Mouse (Mus musculus): Measurements from ENCODE around the gene Adgrl3. TPM values are rescaled to one million over a fixed set of nuclear protein-coding genes. Genes with fewer than 3 reads are reported as not detected.

The Adgrl3 gene
- polyA plus RNA-seq, 1 experiment: 0.95 TPM

- Histone ChIP-seq H3K27me3 (replicated peaks; ENCODE audit: control insufficient read depth, insufficient read depth, low read length) (no peaks in the 10 kb centered on the region), H3K4me3 (ENCODE audit: insufficient read depth, low read depth, low read length) (no peak overlapping the region), H3K36me3 (ENCODE audit: control insufficient read depth, insufficient read depth, low read length) (no peaks in the 10 kb centered on the region), H3K4me1 (ENCODE audit: control insufficient read depth, insufficient read depth, low read length) (no peaks in the 10 kb centered on the region), H3K27ac (ENCODE audit: insufficient read depth, low read depth, low read length) (no peak overlapping the region)
- TF ChIP-seq CTCF (conservative IDR thresholded peaks at IDR 0.05; ENCODE audit: insufficient read depth, insufficient read length, low read depth, low read length) (no peak), POLR2A (IDR thresholded peaks at IDR 0.05; ENCODE audit: low read depth, low read length) (no peak)
- WGBS: 77% methylated on average over 3 of the region's 3 CpGs
- DNase-seq: no peak
Measured at GRCm38 (mm10) chr5:81094618-81095017, 74.7 kb downstream of the Adgrl3 start.

- H3K36me3 ChIP-seq (ENCODE audit: control insufficient read depth, insufficient read depth, low read length): no peaks in the 10 kb centered on the region
- DNase-seq: no peak
- no peaks in the 10 kb centered on the region for H3K27me3 ChIP-seq (replicated peaks; ENCODE audit: control insufficient read depth, insufficient read depth, low read length)
- H3K4me3 ChIP-seq (ENCODE audit: insufficient read depth, low read depth, low read length): no peak overlapping the region
- H3K4me1 ChIP-seq (ENCODE audit: control insufficient read depth, insufficient read depth, low read length): no peaks in the 10 kb centered on the region
- TF ChIP-seq CTCF (conservative IDR thresholded peaks at IDR 0.05; ENCODE audit: insufficient read depth, insufficient read length, low read depth, low read length) (no peak), POLR2A (IDR thresholded peaks at IDR 0.05; ENCODE audit: low read depth, low read length) (no peak)
- no peak overlapping the region for H3K27ac ChIP-seq (ENCODE audit: insufficient read depth, low read depth, low read length)
- 90% methylated on average over 4 of the region's 4 CpGs for WGBS
Measured at GRCm38 (mm10) chr5:81097131-81097530, 77.2 kb downstream of the Adgrl3 start.

GRCm38 (mm10) chr5:81107431-81107830 is 87.5 kb downstream of the Adgrl3 start:
- no peak overlapping the region for H3K4me3 ChIP-seq (ENCODE audit: insufficient read depth, low read depth, low read length)
- H3K36me3 ChIP-seq (ENCODE audit: control insufficient read depth, insufficient read depth, low read length): no peaks in the 10 kb centered on the region
- no peak overlapping the region for H3K27ac ChIP-seq (ENCODE audit: insufficient read depth, low read depth, low read length)
- WGBS: 71% methylated on average over 1 of the region's 1 CpGs
- DNase-seq: no peak
- TF ChIP-seq CTCF (conservative IDR thresholded peaks at IDR 0.05; ENCODE audit: insufficient read depth, insufficient read length, low read depth, low read length) (no peak), POLR2A (IDR thresholded peaks at IDR 0.05; ENCODE audit: low read depth, low read length) (no peak)
- H3K27me3 ChIP-seq (replicated peaks; ENCODE audit: control insufficient read depth, insufficient read depth, low read length): no peaks in the 10 kb centered on the region
- no peaks in the 10 kb centered on the region for H3K4me1 ChIP-seq (ENCODE audit: control insufficient read depth, insufficient read depth, low read length)

- H3K36me3 ChIP-seq (ENCODE audit: control insufficient read depth, insufficient read depth, low read length): no peaks in the 10 kb centered on the region
- H3K4me3 ChIP-seq (ENCODE audit: insufficient read depth, low read depth, low read length): no peak overlapping the region
- TF ChIP-seq POLR2A (IDR thresholded peaks at IDR 0.05; ENCODE audit: low read depth, low read length): no peak
- no peak for TF ChIP-seq CTCF (conservative IDR thresholded peaks at IDR 0.05; ENCODE audit: insufficient read depth, insufficient read length, low read depth, low read length)
- 85% methylated on average over 4 of the region's 4 CpGs for WGBS
- H3K27me3 ChIP-seq (replicated peaks; ENCODE audit: control insufficient read depth, insufficient read depth, low read length): no peaks in the 10 kb centered on the region; the same call in 1 of the 2 replicates
- no peak overlapping the region for H3K27ac ChIP-seq (ENCODE audit: insufficient read depth, low read depth, low read length)
- DNase-seq: no peak
- no peaks in the 10 kb centered on the region for H3K4me1 ChIP-seq (ENCODE audit: control insufficient read depth, insufficient read depth, low read length)
Measured at GRCm38 (mm10) chr5:81124483-81124882, 104.5 kb downstream of the Adgrl3 start.

- TF ChIP-seq CTCF (conservative IDR thresholded peaks at IDR 0.05; ENCODE audit: insufficient read depth, insufficient read length, low read depth, low read length) (no peak), POLR2A (IDR thresholded peaks at IDR 0.05; ENCODE audit: low read depth, low read length) (no peak)
- Histone ChIP-seq H3K36me3 (ENCODE audit: control insufficient read depth, insufficient read depth, low read length) (no peaks in the 10 kb centered on the region), H3K4me1 (ENCODE audit: control insufficient read depth, insufficient read depth, low read length) (no peaks in the 10 kb centered on the region), H3K27me3 (replicated peaks; ENCODE audit: control insufficient read depth, insufficient read depth, low read length) (no peaks in the 10 kb centered on the region; the same call in 1 of the 2 replicates), H3K4me3 (ENCODE audit: insufficient read depth, low read depth, low read length) (no peak overlapping the region), H3K27ac (ENCODE audit: insufficient read depth, low read depth, low read length) (no peak overlapping the region)
- no peak for DNase-seq
- WGBS: 64% methylated on average over 3 of the region's 3 CpGs
Measured at GRCm38 (mm10) chr5:81127639-81128038, 107.7 kb downstream of the Adgrl3 start.

DNA sequence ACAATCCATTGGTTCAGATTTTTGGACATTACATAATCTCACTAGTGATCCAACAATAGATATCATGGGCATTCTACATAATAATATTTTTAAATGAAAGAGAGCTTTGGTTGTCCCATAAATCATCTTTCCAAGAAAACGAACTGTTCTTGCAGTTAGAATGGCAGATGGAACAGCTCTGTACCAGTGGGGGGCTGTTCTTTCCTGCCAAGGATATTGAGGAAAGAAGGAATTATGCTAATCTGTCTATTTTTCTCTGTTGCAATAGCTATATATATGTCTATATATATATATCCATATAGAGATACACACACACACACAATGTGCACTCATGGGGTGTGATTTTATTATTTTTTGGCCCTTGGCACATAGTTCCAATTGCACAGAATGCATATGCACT is 116.5 kb downstream of the Adgrl3 start:
- WGBS: 61% methylated on average over 1 of the region's 1 CpGs
- Histone ChIP-seq H3K27me3 (replicated peaks; ENCODE audit: control insufficient read depth, insufficient read depth, low read length) (no peaks in the 10 kb centered on the region), H3K27ac (ENCODE audit: insufficient read depth, low read depth, low read length) (no peak overlapping the region), H3K4me1 (ENCODE audit: control insufficient read depth, insufficient read depth, low read length) (no peaks in the 10 kb centered on the region), H3K36me3 (ENCODE audit: control insufficient read depth, insufficient read depth, low read length) (no peaks in the 10 kb centered on the region), H3K4me3 (ENCODE audit: insufficient read depth, low read depth, low read length) (no peak overlapping the region)
- TF ChIP-seq CTCF (conservative IDR thresholded peaks at IDR 0.05; ENCODE audit: insufficient read depth, insufficient read length, low read depth, low read length) (no peak), POLR2A (IDR thresholded peaks at IDR 0.05; ENCODE audit: low read depth, low read length) (no peak)
- no peak for DNase-seq

DNA sequence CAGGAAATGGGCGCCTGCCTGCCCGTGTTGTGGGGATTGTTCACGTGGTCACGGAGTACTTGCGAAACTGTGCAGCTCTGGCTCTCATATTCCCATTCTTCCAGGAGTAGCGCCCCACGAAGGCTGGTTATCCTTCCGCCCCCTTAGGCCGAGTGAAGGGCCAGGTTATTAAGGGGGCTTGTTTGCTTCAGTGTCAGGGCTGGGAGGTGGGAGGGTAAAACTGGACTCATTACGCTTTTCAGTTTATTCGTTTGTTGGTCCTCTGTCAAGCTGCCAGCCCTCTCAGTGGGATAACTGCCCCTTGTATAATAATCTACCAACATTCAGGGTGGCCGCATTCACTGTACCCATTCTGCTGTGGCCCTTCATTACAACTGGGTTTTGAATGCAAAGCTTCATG is 135.9 kb downstream of the Adgrl3 start:
- Histone ChIP-seq H3K4me3 (ENCODE audit: insufficient read depth, low read depth, low read length) (no peak overlapping the region), H3K36me3 (ENCODE audit: control insufficient read depth, insufficient read depth, low read length) (no peaks in the 10 kb centered on the region), H3K27me3 (replicated peaks; ENCODE audit: control insufficient read depth, insufficient read depth, low read length) (no peaks in the 10 kb centered on the region), H3K27ac (ENCODE audit: insufficient read depth, low read depth, low read length) (no peak overlapping the region), H3K4me1 (ENCODE audit: control insufficient read depth, insufficient read depth, low read length) (no peaks in the 10 kb centered on the region)
- TF ChIP-seq POLR2A (IDR thresholded peaks at IDR 0.05; ENCODE audit: low read depth, low read length): no peak
- no peak for TF ChIP-seq CTCF (conservative IDR thresholded peaks at IDR 0.05; ENCODE audit: insufficient read depth, insufficient read length, low read depth, low read length)
- DNase-seq: no peak
- WGBS: 66% methylated on average over 12 of the region's 12 CpGs

DNA sequence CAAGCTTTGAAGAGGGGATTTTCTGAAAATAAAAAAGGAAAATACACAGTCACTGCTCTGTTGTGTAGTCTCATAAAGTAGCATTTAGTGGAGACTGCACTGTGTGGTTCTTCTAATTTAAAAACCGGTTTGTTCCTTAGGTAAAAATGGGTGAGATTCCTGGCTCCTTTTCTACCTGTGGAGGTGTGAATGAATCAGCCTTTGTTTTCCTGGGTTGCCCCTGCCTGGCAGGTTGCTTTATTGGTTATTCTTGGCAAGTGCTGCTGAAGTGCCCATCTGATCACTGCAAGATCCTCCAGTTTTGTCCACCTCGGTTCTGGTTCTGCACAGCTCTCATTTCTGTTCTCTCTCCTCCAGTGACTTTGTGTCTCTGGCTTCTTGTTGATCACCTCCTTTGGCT is 136.3 kb downstream of the Adgrl3 start:
- Histone ChIP-seq H3K4me1 (ENCODE audit: control insufficient read depth, insufficient read depth, low read length) (no peaks in the 10 kb centered on the region), H3K27ac (ENCODE audit: insufficient read depth, low read depth, low read length) (no peak overlapping the region), H3K27me3 (replicated peaks; ENCODE audit: control insufficient read depth, insufficient read depth, low read length) (no peaks in the 10 kb centered on the region), H3K4me3 (ENCODE audit: insufficient read depth, low read depth, low read length) (no peak overlapping the region), H3K36me3 (ENCODE audit: control insufficient read depth, insufficient read depth, low read length) (no peaks in the 10 kb centered on the region)
- no peak for DNase-seq
- WGBS: 39% methylated on average over 2 of the region's 2 CpGs
- no peak for TF ChIP-seq POLR2A (IDR thresholded peaks at IDR 0.05; ENCODE audit: low read depth, low read length)
